Mouse (Mus musculus): ENCODE results near the gene Cfap73.

- TF ChIP-seq GATA1 (IDR thresholded peaks at IDR 0.05; ENCODE audit: low read length): no peak
- TF ChIP-seq TAL1 (IDR thresholded peaks at IDR 0.05; ENCODE audit: low read length): no peak
Observed at GRCm38 (mm10) chr5:120640094-120640493, 6.1 kb upstream of the Cfap73 start.
